Mouse (Mus musculus) adrenal gland, postnatal 36 days (tissue): ENCODE results near the gene Ptges2. TPM values are rescaled to one million over a fixed set of nuclear protein-coding genes. Genes with fewer than 3 reads are reported as not detected.

ENCODE experiments used
- DNase-seq, 2 experiments: peaks; one replicate each; pipeline ENCODE4 v3.0.0; 2021; ENCODE audit warnings: mixed read lengths in 1 of 2
- total RNA-seq, 2 experiments: library from RNA; stranded (reverse); gene quantifications; 2 replicates each; pipeline ENCODE4 v1.2.3; 2021

Ptges2 gene
- total RNA-seq, 2 experiments from 2014 or later, result 58.2 to 58.7 TPM

DNA sequence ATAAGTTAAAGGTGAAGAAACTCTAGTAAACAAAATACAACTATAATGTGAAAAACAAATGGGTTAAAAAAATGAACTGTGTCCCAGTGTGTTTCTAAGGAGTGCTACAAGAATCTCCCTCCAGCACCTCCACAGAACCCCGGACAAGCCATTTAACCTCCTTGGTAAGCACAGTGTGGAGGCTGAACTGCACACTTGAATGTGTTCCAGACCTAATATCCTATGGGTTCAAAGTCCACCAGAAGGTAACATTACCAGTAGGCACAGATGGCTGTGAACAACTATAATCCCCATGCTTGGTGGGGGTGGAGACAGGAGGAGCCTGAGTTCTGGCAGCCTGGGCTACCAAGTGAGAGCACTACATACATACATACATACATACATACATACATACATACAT is 44.9 kb downstream of the Ptges2 start:
- no peak for DNase-seq

GRCm38 (mm10) chr2:32441550-32441949 is 45.9 kb downstream of the Ptges2 start:
- DNase-seq, result no peak

DNA sequence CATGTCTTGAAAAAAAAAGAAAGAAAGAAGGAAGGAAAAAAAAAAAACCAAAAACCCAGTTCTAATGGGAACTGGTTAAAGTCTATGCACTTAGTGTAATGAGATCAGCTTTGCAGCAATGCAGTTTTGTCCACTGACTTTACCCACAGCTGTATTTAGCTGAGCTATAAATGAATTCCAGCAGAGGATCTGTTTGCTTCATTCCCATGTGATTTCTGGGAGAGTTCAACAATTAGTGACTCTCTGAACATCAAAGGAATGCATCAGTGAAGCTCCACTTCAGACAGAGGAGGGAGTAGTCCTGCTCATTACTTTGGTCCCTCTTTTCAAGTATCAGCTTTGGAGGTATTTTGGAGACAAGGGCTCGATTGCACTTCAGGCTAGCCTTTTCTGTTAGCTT is 49.8 kb downstream of the Ptges2 start:
- DNase-seq, result no peak

DNA sequence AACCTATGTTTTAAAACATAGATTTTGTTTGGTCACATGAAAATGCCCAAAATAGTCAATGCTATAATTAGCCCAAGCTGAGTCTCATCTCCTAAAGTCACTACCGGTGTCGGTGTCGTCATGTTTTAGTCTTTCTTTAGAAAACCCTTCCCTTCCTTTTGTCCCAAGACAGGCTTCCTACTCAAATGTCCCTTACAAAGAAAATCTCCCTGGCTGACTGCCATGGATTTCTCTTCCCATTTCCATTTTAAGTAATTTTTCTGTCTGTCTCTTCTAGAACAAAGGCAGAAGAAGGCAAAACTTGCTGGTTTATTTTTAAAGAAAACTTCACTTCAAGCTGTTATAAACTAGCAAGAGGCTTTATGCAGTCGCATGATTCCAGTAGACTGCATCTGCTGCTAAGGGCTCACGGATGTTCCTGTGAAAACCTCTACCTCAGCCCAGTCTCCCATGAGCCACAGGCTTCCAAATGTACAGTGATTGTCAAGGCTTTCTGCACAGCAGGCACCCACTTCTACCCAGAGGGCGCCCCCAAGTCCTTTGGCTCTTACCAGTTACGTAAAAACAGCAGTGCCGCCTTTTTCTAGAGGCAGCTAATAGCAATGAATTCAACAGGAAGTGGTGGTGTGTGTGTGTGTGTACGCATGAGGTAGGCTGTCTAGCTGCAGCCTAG is 51.7 kb downstream of the Ptges2 start:
- peak in 1 of 2 experiments; percentile 49 for DNase-seq

DNA sequence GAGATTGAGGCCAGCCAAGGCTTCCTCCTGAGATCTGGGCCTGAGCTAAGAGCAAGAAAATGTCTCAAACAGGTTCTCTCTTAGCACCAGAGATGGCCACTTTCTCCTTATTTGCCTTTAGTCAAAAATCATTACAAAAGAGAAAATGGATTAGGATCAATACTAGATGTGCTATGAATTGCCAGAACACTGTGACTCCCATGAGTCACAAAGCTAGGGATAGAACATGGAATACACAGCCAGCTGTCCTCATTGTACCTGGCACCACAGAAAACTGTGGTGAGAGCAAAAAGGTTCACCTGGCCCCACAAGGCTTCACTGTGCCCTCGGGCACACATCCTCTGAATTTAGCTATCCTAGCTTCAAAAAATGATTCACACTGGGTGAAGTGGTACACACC is 52.8 kb downstream of the Ptges2 start:
- no peak for DNase-seq

- DNase-seq, result peak in 1 of 2 experiments; percentile 36
Observed at GRCm38 (mm10) chr2:32449761-32450754, 54.4 kb downstream of the Ptges2 start, which contains the start of gene Naif1. TSS of gene Naif1 (plus strand) at chr2:32450457.

DNA sequence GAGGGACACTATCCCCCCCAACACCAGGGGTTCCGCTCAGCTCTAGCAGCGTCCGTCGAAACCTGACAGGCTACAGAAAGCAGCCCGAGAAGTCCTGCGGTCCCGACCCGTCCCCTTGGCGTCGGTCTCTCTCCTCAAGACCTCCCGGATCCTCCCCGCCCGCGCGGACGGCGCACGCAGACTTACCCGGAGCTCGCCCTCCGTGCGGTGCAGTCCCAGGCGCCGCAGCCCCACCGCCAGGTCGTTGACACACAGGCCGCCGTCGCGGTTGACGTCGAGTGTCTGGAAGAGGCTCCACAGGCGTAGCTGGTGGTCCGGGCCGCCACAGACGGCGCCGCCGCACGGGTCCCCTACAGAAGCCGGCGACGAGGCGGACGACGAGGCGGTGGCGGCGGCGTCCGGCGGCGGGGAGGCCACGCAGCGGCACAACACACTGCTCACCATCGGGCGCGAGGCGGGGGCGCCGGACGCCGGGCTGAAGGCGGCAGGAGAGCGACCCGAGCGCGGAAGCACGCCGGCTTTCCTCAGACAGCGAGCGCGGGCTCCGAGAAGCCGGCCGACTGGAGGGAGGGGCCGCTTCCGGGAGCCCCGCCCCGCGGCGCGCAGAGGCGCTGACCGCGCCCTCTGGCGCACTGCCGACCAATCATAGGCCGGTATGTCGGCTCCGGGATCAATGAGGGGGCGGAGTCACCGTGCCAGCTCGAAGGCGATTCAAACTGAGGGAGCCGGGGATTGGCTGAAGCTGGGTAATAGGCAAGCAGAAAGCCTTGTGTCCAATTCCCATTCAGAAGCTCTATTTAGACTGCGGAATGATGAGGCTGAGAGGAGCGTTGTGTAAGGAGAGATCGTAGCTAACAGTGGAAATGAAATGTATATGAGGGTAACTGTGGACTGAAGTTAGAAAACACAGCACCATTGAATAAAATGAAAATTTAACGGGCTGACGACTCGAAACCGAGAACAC is 55.5 kb downstream of the Ptges2 start, which contains the start of gene Slc25a25:
TSS of gene Slc25a25 (minus strand) at position 565 of the 964 bp plus-strand sequence.
- DNase-seq, result peak; percentile 98 to 99

GRCm38 (mm10) chr2:32451870-32452372 is 56.2 kb downstream of the Ptges2 start:
- peak; percentile 98 for DNase-seq

DNA sequence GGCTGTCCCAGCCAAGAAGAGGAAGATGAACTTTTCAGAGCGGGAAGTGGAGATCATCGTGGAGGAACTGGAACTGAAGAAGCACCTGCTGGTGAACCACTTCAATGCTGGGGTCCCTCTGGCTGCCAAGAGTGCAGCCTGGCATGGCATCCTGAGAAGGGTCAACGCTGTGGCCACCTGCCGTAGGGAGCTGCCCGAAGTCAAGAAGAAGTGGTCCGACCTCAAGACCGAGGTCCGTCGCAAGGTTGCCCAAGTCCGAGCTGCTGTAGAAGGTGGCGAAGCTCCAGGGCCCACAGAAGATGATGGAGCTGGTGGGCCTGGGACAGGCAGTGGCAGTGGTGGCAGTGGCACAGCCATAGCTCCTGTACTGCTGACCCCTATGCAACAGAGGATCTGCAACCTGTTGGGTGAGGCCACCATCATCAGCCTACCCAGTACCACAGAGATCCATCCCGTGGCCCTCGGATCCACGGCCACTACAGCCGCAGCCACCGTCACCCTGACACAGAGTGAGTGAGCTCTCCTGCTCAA is 56.8 kb downstream of the Ptges2 start:
- DNase-seq, result peak in 1 of 2 experiments; percentile 15

DNA sequence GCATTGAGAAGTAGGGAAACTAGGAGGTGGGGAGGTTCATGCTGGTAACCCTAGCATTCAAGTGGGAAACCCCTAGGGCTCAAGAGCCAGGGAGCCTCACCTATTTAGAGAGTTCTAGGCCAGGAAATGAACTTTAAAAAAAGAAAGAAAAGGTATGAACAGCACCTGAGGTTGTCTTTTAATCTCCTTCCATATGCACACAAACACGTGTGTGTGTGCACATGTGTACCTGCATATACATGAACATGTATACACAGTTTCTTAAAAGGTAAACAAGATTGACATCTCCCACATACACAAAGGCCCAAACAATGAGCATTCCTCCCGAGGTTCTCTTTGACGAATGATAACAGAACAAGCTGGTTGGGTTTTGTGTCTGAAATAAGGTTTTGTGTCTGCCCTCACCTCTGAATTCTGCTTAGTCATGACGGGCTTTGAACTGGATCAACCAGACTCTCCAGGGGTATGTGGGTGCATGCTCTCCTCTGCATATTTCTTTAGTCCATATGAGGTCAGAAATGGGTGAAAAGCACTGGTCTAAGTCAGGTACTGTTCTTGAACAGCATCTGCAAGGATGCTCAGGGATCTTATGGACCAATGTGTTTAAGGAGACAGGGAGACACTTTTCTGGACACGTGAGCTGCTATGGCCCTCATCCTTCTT is 58.1 kb downstream of the Ptges2 start:
- DNase-seq, result no peak

DNA sequence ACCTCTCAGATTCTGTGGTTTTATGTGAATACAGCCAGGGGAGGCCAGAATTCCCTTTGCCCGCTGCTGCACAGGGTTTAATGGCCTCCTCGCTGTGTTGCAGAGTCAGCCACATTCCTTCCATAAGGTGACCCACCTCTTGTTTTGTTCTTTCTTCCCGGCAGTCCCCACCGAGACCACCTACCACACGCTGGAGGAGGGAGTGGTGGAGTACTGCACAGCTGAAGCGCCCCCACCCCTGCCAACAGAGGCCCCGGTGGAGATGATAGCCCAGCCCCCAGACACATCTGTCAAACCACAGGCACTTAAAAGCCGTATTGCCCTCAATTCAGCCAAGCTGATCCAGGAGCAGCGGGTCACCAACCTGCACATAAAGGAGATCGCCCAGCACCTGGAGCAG is 58.9 kb downstream of the Ptges2 start:
- no peak for DNase-seq

DNA sequence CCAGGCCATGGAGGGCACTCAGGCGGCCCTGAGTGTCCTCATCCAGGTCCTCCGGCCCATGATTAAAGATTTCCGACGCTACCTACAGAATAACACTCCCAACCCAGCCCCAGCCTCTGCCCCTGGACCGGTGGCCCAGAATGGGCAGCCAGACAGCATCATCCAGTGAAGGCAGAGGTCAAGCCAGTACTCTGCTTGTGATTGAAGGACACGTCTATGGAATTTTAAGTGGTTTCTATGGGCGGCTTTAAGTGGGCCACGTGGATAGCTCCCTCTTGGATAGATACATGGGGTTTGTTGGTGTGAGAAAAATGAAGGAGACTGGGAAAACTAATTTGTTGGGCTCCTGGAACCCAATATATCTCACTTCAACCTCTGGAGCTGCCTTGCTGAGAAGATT is 59.4 kb downstream of the Ptges2 start:
- no peak for DNase-seq

Other genes with a start within 250 kb of the Ptges2 start
- 100 to 1,000 TPM in 1 of 2 experiments, 10 to 100 TPM in 1; 99.3 to 119 TPM for gene Prrc2b, start 244.8 kb upstream of the Ptges2 start, total RNA-seq
- gene Pomt1, start 159.3 kb upstream of the Ptges2 start, total RNA-seq, result 10 to 100 TPM; 32.2 to 37.5 TPM
- 100 to 1,000 TPM; 118 to 120 TPM for gene Uck1, start 135.7 kb upstream of the Ptges2 start, total RNA-seq
- 10 to 100 TPM; 73.0 to 74.2 TPM for gene Golga2, start 108.5 kb upstream of the Ptges2 start, total RNA-seq
- gene Swi5, start 107.8 kb upstream of the Ptges2 start, total RNA-seq, result 100 to 1,000 TPM; 289 to 304 TPM
- gene Ciz1, start 43.6 kb upstream of the Ptges2 start, total RNA-seq, result 10 to 100 TPM; 59.8 to 66.2 TPM
- gene Dnm1, start 42.6 kb upstream of the Ptges2 start, total RNA-seq, result 10 to 100 TPM; 14.8 to 20.3 TPM
- gene 1110008P14Rik, start 14.0 kb upstream of the Ptges2 start, total RNA-seq, result 100 to 1,000 TPM; 175 to 184 TPM
- 1 to 10 TPM; 1.1 to 3.9 TPM for gene Lcn2, start 7.6 kb upstream of the Ptges2 start, total RNA-seq
- 1 to 10 TPM; 4.3 to 5.2 TPM for gene Naif1, start 54.6 kb downstream of the Ptges2 start, total RNA-seq
- 10 to 100 TPM; 78.8 to 99.7 TPM for gene Slc25a25, start 55.5 kb downstream of the Ptges2 start, total RNA-seq
- 10 to 100 TPM; 21.5 to 34.8 TPM for gene Fam102a, start 139.4 kb downstream of the Ptges2 start, total RNA-seq
- gene Dpm2, start 175.0 kb downstream of the Ptges2 start, total RNA-seq, result 10 to 100 TPM; 60.5 to 61.1 TPM
- not detected for gene Pip5kl1, start 178.9 kb downstream of the Ptges2 start, total RNA-seq
- gene 9430097D07Rik, start 179.8 kb downstream of the Ptges2 start, total RNA-seq, result not detected
- gene St6galnac4, start 191.2 kb downstream of the Ptges2 start, total RNA-seq, result 10 to 100 TPM in 1 of 2 experiments, 1 to 10 TPM in 1; 7.9 to 11.0 TPM
- gene St6galnac6, start 203.8 kb downstream of the Ptges2 start, total RNA-seq, result 10 to 100 TPM; 38.3 to 58.1 TPM
- gene Ak1, start 225.9 kb downstream of the Ptges2 start, total RNA-seq, result 10 to 100 TPM; 49.4 to 50.0 TPM